Mouse (Mus musculus) cortical plate, adult 2 months (tissue): ENCODE measurements around the gene Ggcx.

ENCODE experiments used
- CTCF ChIP-seq: fragments of 200-500 bp; IDR thresholded peaks from 2 replicates; pipeline ENCODE4 v1.5.1; 2011; ENCODE audit warnings: mild to moderate bottlenecking, control low read depth, low read length; ENCODE audit not compliant: insufficient read depth; ENCODE audit errors: extremely low read depth
- POLR2A ChIP-seq: fragments of 200-500 bp; IDR thresholded peaks from 2 replicates; pipeline ENCODE4 v1.6.1; 2011; ENCODE audit warnings: mild to moderate bottlenecking, low read length, control low read depth; ENCODE audit not compliant: insufficient read depth; ENCODE audit errors: extremely low read depth

- TF ChIP-seq POLR2A, result no peak
- no peak for TF ChIP-seq CTCF
These were observed 65.7 kb downstream of the Ggcx start for GRCm38 (mm10) chr6:72479645-72480421.
